Mouse (Mus musculus): ENCODE results near the gene Mog. TPM values are rescaled to one million over a fixed set of nuclear protein-coding genes. Genes with fewer than 3 reads are reported as not detected.

Gene Mog
- polyA plus RNA-seq, 2 experiments = not detected

DNA sequence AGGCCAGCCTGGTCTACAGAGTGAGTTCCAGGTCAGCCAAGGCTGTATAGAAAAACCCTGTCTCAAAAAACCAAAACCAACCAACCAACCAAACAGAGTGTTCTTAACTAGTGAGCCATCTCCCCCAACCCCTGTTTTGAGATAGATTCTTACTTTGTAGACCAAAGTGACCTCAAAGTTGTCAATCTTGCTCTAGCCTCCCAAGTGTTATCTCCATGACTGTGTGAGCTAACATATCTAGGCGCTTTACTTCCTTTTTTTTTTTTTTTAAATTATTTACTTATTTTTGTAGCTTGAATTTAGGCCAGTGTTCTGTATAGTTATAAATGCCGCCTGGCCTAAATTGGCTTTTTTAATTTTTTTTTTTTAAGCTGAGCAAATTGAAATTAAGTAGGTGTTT is 42.8 kb upstream of the Mog start:
- Histone ChIP-seq H3K4me1 (replicated peaks; ENCODE audit: control insufficient read depth in 2 of 2, insufficient read depth in 2 of 2, low read length in 1 of 2) (no peaks in the 10 kb centered on the region), H3K9me3 (ENCODE audit: control insufficient read depth, low read length) (no peaks in the 10 kb centered on the region), H3K9ac (replicated peaks) (no peak overlapping the region), H3K36me3 (replicated peaks; ENCODE audit: control insufficient read depth, insufficient read depth, low read depth) (no peaks in the 10 kb centered on the region), H3K4me2 (ENCODE audit: low read depth) (no peak overlapping the region), H3K27ac (no peak overlapping the region), H3K4me3 (ENCODE audit: insufficient read depth in 1 of 2, low read depth in 2 of 2, low read length in 2 of 2) (no peak overlapping the region), H3K27me3 (ENCODE audit: control insufficient read depth, insufficient read depth, low read length) (no peaks in the 10 kb centered on the region)
- TF ChIP-seq CTCF (IDR thresholded peaks at IDR 0.05; ENCODE audit: low read depth) (no peak), EP300 (IDR thresholded peaks at IDR 0.05; ENCODE audit: low read depth) (no peak)
- ATAC-seq (ENCODE audit: insufficient read depth) (no peak), DNase-seq (ENCODE audit: low read depth in 3 of 3, low spot score in 3 of 3) (no peak)
- WGBS (ENCODE audit: insufficient replicate concordance) = 45% methylated on average over 2 of the region's 2 CpGs

DNA sequence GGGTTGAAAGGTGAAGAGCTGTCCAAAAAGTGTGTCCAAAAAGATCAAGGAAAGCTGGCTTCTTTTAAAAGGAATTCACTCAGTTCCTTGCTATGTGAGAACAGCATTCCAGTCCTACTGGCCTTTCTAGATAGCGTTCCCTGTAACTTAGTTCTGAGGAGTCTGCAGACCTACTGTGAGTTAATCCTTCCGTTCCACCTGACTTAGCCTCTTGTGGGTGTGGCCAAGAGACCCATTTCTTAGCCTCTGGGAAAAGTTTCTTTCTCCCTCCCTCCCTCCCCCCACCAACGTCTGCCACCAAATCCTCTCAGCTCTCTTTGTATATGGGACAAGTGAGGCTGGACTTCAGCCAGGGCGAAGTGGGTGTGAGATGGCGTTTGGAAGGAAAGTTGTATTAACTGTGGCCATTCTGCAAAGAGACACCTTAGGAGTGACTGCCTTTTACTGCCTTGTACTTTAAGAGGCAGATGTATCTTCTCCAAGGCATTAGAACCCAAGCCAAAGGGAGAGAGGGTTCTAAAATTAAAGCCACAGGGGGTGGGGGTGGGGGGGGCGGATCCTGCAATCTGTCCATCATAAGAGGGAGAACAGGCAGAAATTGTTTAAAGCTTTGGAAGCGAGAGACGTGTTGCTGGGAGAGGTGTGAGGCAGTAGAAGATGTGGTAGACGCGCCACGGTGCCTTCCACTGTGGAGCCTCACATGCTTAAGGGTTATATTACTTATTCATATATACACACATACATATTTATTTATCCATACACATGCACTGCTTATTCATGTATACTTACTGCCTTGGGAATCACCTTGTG is 40.7 kb upstream of the Mog start:
- Histone ChIP-seq H3K27me3 (ENCODE audit: control insufficient read depth, insufficient read depth, low read length) (no peaks in the 10 kb centered on the region), H3K4me1 (replicated peaks; ENCODE audit: control insufficient read depth in 2 of 2, insufficient read depth in 2 of 2, low read length in 1 of 2) (no peaks in the 10 kb centered on the region), H3K36me3 (replicated peaks; ENCODE audit: control insufficient read depth, insufficient read depth, low read depth) (no peaks in the 10 kb centered on the region), H3K4me3 (ENCODE audit: insufficient read depth in 1 of 2, low read depth in 2 of 2, low read length in 2 of 2) (no peak overlapping the region), H3K9me3 (ENCODE audit: control insufficient read depth, low read length) (no peaks in the 10 kb centered on the region), H3K4me2 (ENCODE audit: low read depth) (no peak overlapping the region), H3K27ac (no peak overlapping the region), H3K9ac (replicated peaks) (no peak overlapping the region)
- no peak for ATAC-seq (ENCODE audit: insufficient read depth)
- DNase-seq (ENCODE audit: low read depth in 3 of 3, low spot score in 3 of 3) = no peak
- 68% methylated on average over 11 of the region's 11 CpGs for WGBS (ENCODE audit: insufficient replicate concordance)
- TF ChIP-seq CTCF (IDR thresholded peaks at IDR 0.05; ENCODE audit: low read depth) (no peak), EP300 (IDR thresholded peaks at IDR 0.05; ENCODE audit: low read depth) (no peak)

DNA sequence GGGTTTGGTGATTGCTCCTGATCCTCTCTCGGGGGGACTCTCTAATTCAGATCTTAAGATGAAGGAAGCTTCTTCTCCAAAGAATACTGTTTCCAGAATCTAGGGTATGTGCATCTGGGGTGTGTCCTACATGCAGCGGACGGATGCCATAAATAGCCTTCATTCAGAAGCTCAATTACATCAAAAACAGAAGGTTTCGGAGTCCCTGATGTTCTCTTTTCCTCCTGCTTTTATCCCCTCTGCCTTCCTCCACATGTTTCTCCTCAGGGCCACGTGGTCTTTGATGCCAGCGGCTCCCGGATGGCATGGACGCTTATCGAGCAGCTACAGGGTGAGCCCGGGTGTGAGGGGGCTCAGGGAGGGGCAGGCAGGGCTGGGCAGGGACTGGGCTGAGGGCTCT is 39.9 kb upstream of the Mog start:
- ATAC-seq (ENCODE audit: insufficient read depth) = no peak
- no peak overlapping the region for H3K4me3 ChIP-seq (ENCODE audit: insufficient read depth in 1 of 2, low read depth in 2 of 2, low read length in 2 of 2)
- WGBS (ENCODE audit: insufficient replicate concordance) = 63% methylated on average over 10 of the region's 10 CpGs
- DNase-seq (ENCODE audit: low read depth in 3 of 3, low spot score in 3 of 3) = no peak
- no peaks in the 10 kb centered on the region for H3K27me3 ChIP-seq (ENCODE audit: control insufficient read depth, insufficient read depth, low read length)
- TF ChIP-seq EP300 (IDR thresholded peaks at IDR 0.05; ENCODE audit: low read depth) (no peak), CTCF (IDR thresholded peaks at IDR 0.05; ENCODE audit: low read depth) (no peak)
- no peak overlapping the region for H3K27ac ChIP-seq
- no peak overlapping the region for H3K4me2 ChIP-seq (ENCODE audit: low read depth)
- H3K36me3 ChIP-seq (replicated peaks; ENCODE audit: control insufficient read depth, insufficient read depth, low read depth) = no peaks in the 10 kb centered on the region
- no peaks in the 10 kb centered on the region for H3K4me1 ChIP-seq (replicated peaks; ENCODE audit: control insufficient read depth in 2 of 2, insufficient read depth in 2 of 2, low read length in 1 of 2)
- no peaks in the 10 kb centered on the region for H3K9me3 ChIP-seq (ENCODE audit: control insufficient read depth, low read length)
- no peak overlapping the region for H3K9ac ChIP-seq (replicated peaks)

DNA sequence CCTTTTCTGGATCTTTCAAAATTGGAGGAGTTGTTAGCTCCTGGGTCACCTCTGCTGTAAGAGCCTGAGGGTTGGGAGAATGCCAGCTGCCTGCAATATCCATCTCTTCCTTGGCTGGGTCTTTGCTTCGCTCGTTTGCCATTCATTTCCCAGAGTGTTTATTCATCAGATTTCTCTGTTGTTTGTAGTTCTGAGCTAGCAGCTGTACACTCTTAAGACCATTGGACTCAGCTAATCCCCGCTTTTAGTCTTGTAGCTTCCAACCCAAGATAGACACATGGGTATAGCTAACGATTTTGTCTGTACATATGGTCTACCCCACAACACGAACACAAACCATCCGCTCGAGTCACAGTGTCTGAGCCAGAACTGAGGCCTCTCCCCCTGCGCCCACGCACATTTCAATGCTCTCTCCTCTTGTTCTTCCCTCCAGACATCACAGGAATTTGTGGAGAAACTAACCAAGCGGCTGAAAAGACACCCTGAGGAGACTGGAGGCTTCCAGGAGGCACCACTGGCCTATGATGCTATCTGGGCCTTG is 39.0 kb upstream of the Mog start:
- no peak for ATAC-seq (ENCODE audit: insufficient read depth)
- Histone ChIP-seq H3K9me3 (ENCODE audit: control insufficient read depth, low read length) (no peaks in the 10 kb centered on the region), H3K9ac (replicated peaks) (no peak overlapping the region), H3K27me3 (ENCODE audit: control insufficient read depth, insufficient read depth, low read length) (no peaks in the 10 kb centered on the region), H3K4me2 (ENCODE audit: low read depth) (no peak overlapping the region), H3K4me1 (replicated peaks; ENCODE audit: control insufficient read depth in 2 of 2, insufficient read depth in 2 of 2, low read length in 1 of 2) (no peaks in the 10 kb centered on the region), H3K4me3 (ENCODE audit: insufficient read depth in 1 of 2, low read depth in 2 of 2, low read length in 2 of 2) (no peak overlapping the region), H3K27ac (no peak overlapping the region), H3K36me3 (replicated peaks; ENCODE audit: control insufficient read depth, insufficient read depth, low read depth) (no peaks in the 10 kb centered on the region)
- no peak for DNase-seq (ENCODE audit: low read depth in 3 of 3, low spot score in 3 of 3)
- 66% methylated on average over 10 of the region's 10 CpGs for WGBS (ENCODE audit: insufficient replicate concordance)
- TF ChIP-seq EP300 (IDR thresholded peaks at IDR 0.05; ENCODE audit: low read depth) (no peak), CTCF (IDR thresholded peaks at IDR 0.05; ENCODE audit: low read depth) (no peak)

DNA sequence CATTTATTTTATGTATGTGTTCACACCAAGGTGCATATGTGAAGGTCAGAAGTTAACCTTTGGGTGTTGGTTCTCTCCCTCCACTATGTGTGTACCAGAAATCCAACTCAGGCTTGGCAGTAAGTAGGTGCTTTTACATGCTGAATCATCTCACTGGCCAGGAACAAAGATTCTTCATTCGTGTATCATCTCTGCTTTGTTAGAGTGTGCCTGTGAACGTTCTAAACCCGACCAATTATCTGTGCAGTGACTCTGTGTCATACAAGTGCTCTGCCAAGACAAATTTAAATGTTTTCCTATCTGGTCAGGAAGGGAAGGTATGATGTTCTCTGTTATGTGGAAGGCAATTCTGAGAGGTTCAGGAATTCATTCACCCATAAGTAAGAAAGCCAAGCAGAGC is 38.2 kb upstream of the Mog start:
- H3K36me3 ChIP-seq (replicated peaks; ENCODE audit: control insufficient read depth, insufficient read depth, low read depth) = no peaks in the 10 kb centered on the region
- no peak for ATAC-seq (ENCODE audit: insufficient read depth)
- no peaks in the 10 kb centered on the region for H3K9me3 ChIP-seq (ENCODE audit: control insufficient read depth, low read length)
- H3K4me2 ChIP-seq (ENCODE audit: low read depth) = no peak overlapping the region
- no peaks in the 10 kb centered on the region for H3K27me3 ChIP-seq (ENCODE audit: control insufficient read depth, insufficient read depth, low read length)
- H3K27ac ChIP-seq = no peak overlapping the region
- TF ChIP-seq CTCF (IDR thresholded peaks at IDR 0.05; ENCODE audit: low read depth) (no peak), EP300 (IDR thresholded peaks at IDR 0.05; ENCODE audit: low read depth) (no peak)
- 57% methylated on average over 3 of the region's 3 CpGs for WGBS (ENCODE audit: insufficient replicate concordance)
- no peaks in the 10 kb centered on the region for H3K4me1 ChIP-seq (replicated peaks; ENCODE audit: control insufficient read depth in 2 of 2, insufficient read depth in 2 of 2, low read length in 1 of 2)
- no peak for DNase-seq (ENCODE audit: low read depth in 3 of 3, low spot score in 3 of 3)
- no peak overlapping the region for H3K4me3 ChIP-seq (ENCODE audit: insufficient read depth in 1 of 2, low read depth in 2 of 2, low read length in 2 of 2)
- no peak overlapping the region for H3K9ac ChIP-seq (replicated peaks)

All from liver, embryonic 14.5 days (tissue).